In genomic region chr11:28681311-28681710, GRCm38 (mm10) we compare ENCODE assay signal across 28 mouse cellular contexts.
A peak's percentile ranks its signal among the peaks of the same experiment; 100 is the strongest.
DNase-seq lines count a peak whose midpoint lies in the region; ATAC-seq lines count a peak whose summit lies in the region.
"Had no signal": no experiment of that assay in that cellular context is flagged by ENCODE, and none has a peak within 500 bp of the region (broad histone marks: within the 10 kb centered on the region; RNA-seq: fewer than 3 reads in every experiment).

No protein-coding gene starts in this region.

- WGBS in hindbrain, embryonic 11.5 days: 48% methylated on average over 3 of the region's 3 CpGs
- 70% methylated on average over 3 of the region's 3 CpGs for WGBS in hindbrain, embryonic 10.5 days
- 68% methylated on average over 3 of the region's 3 CpGs for WGBS in midbrain, embryonic 12.5 days
- 71% methylated on average over 3 of the region's 3 CpGs for WGBS in midbrain, embryonic 11.5 days
- 53% methylated on average over 3 of the region's 3 CpGs for WGBS in neural tube, embryonic 11.5 days
- 48% methylated on average over 3 of the region's 3 CpGs for WGBS in neural tube, embryonic 15.5 days

- no peak for DNase-seq in hindbrain, embryonic 11.5 days (ENCODE audit: low spot score)
- no peak for DNase-seq in hindbrain, embryonic 10.5 days (ENCODE audit: low spot score)
- DNase-seq in midbrain, embryonic 11.5 days (ENCODE audit: low spot score, missing footprints): no peak
- DNase-seq in neural tube, embryonic 11.5 days (ENCODE audit: low spot score): no peak
- peak; percentile 55 for DNase-seq in retina, embryonic 14.5 days (ENCODE audit: low spot score)
- DNase-seq in urinary bladder, postnatal 4 days (ENCODE audit: low spot score in 2 of 2): no peak
- DNase-seq: adrenal gland, adult 8-10 months; adrenal gland, postnatal 25 days; cerebellum, adult 11-12 months; cerebellum, adult 8-10 months; cerebellum, postnatal 10 days; cerebellum, postnatal 36 days; embryo, embryonic 11 days; gastrocnemius, postnatal 10 days; gastrocnemius, postnatal 36 days; heart, adult 2 months; heart, postnatal 14 days had no signal

- H3K27ac ChIP-seq in hindbrain, embryonic 11.5 days (ENCODE audit: low read depth, low read length): peak overlapping the region; percentile 67
- H3K27ac ChIP-seq in hindbrain, embryonic 10.5 days: no peak overlapping the region
- no peak overlapping the region for H3K27ac ChIP-seq in midbrain, embryonic 12.5 days (replicated peaks)
- no peak overlapping the region for H3K27ac ChIP-seq in midbrain, embryonic 11.5 days (ENCODE audit: low read depth, low read length)
- H3K27ac ChIP-seq in neural tube, embryonic 11.5 days (ENCODE audit: low read depth, low read length): 0 out of 2 replicates have a peak overlapping the region, but pooled peaks have one; percentile 42
- H3K27ac ChIP-seq in neural tube, embryonic 15.5 days (replicated peaks): no peak overlapping the region
- H3K27ac ChIP-seq: embryonic facial prominence, embryonic 10.5 days; embryonic facial prominence, embryonic 13.5 days; forebrain, embryonic 12.5 days; forebrain, embryonic 15.5 days; heart, adult 2 months; heart, embryonic 10.5 days; heart, embryonic 13.5 days had no signal

- no peak overlapping the region for H3K4me2 ChIP-seq in hindbrain, embryonic 11.5 days (replicated peaks; ENCODE audit: low read depth, low read length)
- H3K4me2 ChIP-seq in midbrain, embryonic 12.5 days (replicated peaks): no peak overlapping the region
- H3K4me2 ChIP-seq in midbrain, embryonic 11.5 days: no peak overlapping the region
- H3K4me2 ChIP-seq in neural tube, embryonic 11.5 days (ENCODE audit: low read depth): no peak overlapping the region
- H3K4me2 ChIP-seq in neural tube, embryonic 15.5 days: no peak overlapping the region
- H3K4me2 ChIP-seq: embryonic facial prominence, embryonic 13.5 days; forebrain, embryonic 12.5 days; forebrain, embryonic 15.5 days; heart, embryonic 13.5 days had no signal

- H3K4me1 ChIP-seq in hindbrain, embryonic 11.5 days (replicated peaks; ENCODE audit: control insufficient read depth, insufficient read depth, low read length): no peaks in the 10 kb centered on the region
- peaks cover 15% of the 10 kb centered on the region for H3K4me1 ChIP-seq in hindbrain, embryonic 10.5 days (replicated peaks)
- no peaks in the 10 kb centered on the region for H3K4me1 ChIP-seq in midbrain, embryonic 12.5 days
- H3K4me1 ChIP-seq in midbrain, embryonic 11.5 days (ENCODE audit: control insufficient read depth, insufficient read depth, low read length): peaks cover 5% of the 10 kb centered on the region
- no peaks in the 10 kb centered on the region for H3K4me1 ChIP-seq in neural tube, embryonic 11.5 days (ENCODE audit: control insufficient read depth, insufficient read depth, low read length)
- H3K4me1 ChIP-seq in neural tube, embryonic 15.5 days: no peaks in the 10 kb centered on the region
- H3K4me1 ChIP-seq: embryonic facial prominence, embryonic 13.5 days; forebrain, embryonic 12.5 days; forebrain, embryonic 15.5 days; heart, embryonic 10.5 days; heart, embryonic 13.5 days had no signal

- no peak overlapping the region for H3K9ac ChIP-seq in hindbrain, embryonic 11.5 days (ENCODE audit: low read depth, low read length)
- no peak overlapping the region for H3K9ac ChIP-seq in midbrain, embryonic 12.5 days (replicated peaks)
- no peak overlapping the region for H3K9ac ChIP-seq in midbrain, embryonic 11.5 days (ENCODE audit: low read length)
- H3K9ac ChIP-seq in neural tube, embryonic 11.5 days (ENCODE audit: low read length): no peak overlapping the region
- no peak overlapping the region for H3K9ac ChIP-seq in neural tube, embryonic 15.5 days (replicated peaks)
- H3K9ac ChIP-seq: embryonic facial prominence, embryonic 13.5 days; forebrain, embryonic 12.5 days; forebrain, embryonic 15.5 days; heart, embryonic 13.5 days had no signal

- no peaks in the 10 kb centered on the region for H3K9me3 ChIP-seq in hindbrain, embryonic 11.5 days (ENCODE audit: control insufficient read depth, low read length)
- no peaks in the 10 kb centered on the region for H3K9me3 ChIP-seq in hindbrain, embryonic 10.5 days
- no peaks in the 10 kb centered on the region for H3K9me3 ChIP-seq in midbrain, embryonic 12.5 days
- no peaks in the 10 kb centered on the region for H3K9me3 ChIP-seq in midbrain, embryonic 11.5 days (ENCODE audit: control insufficient read depth, low read length)
- H3K9me3 ChIP-seq in neural tube, embryonic 11.5 days (ENCODE audit: control insufficient read depth, low read length): no peaks in the 10 kb centered on the region
- no peaks in the 10 kb centered on the region for H3K9me3 ChIP-seq in neural tube, embryonic 15.5 days (replicated peaks)
- H3K9me3 ChIP-seq: embryonic facial prominence, embryonic 10.5 days; embryonic facial prominence, embryonic 13.5 days; forebrain, embryonic 12.5 days; forebrain, embryonic 15.5 days; heart, embryonic 10.5 days; heart, embryonic 13.5 days had no signal

- H3K36me3 ChIP-seq in hindbrain, embryonic 11.5 days (ENCODE audit: control insufficient read depth, insufficient read depth, low read length): no peaks in the 10 kb centered on the region
- no peaks in the 10 kb centered on the region for H3K36me3 ChIP-seq in hindbrain, embryonic 10.5 days
- no peaks in the 10 kb centered on the region for H3K36me3 ChIP-seq in midbrain, embryonic 12.5 days
- H3K36me3 ChIP-seq in midbrain, embryonic 11.5 days (ENCODE audit: control insufficient read depth, insufficient read depth, low read length): no peaks in the 10 kb centered on the region
- no peaks in the 10 kb centered on the region for H3K36me3 ChIP-seq in neural tube, embryonic 11.5 days (ENCODE audit: control insufficient read depth, insufficient read depth, low read length)
- H3K36me3 ChIP-seq in neural tube, embryonic 15.5 days: no peaks in the 10 kb centered on the region
- H3K36me3 ChIP-seq: embryonic facial prominence, embryonic 10.5 days; embryonic facial prominence, embryonic 13.5 days; forebrain, embryonic 12.5 days; forebrain, embryonic 15.5 days; heart, embryonic 10.5 days; heart, embryonic 13.5 days had no signal

- H3K4me3 ChIP-seq in hindbrain, embryonic 11.5 days (ENCODE audit: low read depth, low read length): no peak overlapping the region
- H3K4me3 ChIP-seq in hindbrain, embryonic 10.5 days: no peak overlapping the region
- no peak overlapping the region for H3K4me3 ChIP-seq in midbrain, embryonic 12.5 days
- H3K4me3 ChIP-seq in midbrain, embryonic 11.5 days (ENCODE audit: low read depth, low read length): no peak overlapping the region
- H3K4me3 ChIP-seq in neural tube, embryonic 11.5 days (ENCODE audit: low read depth, low read length): no peak overlapping the region
- no peak overlapping the region for H3K4me3 ChIP-seq in neural tube, embryonic 15.5 days (replicated peaks)
- H3K4me3 ChIP-seq: embryonic facial prominence, embryonic 10.5 days; embryonic facial prominence, embryonic 13.5 days; erythroblast, embryonic 14.5 days; forebrain, embryonic 12.5 days; forebrain, embryonic 15.5 days; heart, adult 2 months; heart, embryonic 10.5 days; heart, embryonic 13.5 days had no signal

- no peaks in the 10 kb centered on the region for H3K27me3 ChIP-seq in hindbrain, embryonic 11.5 days (ENCODE audit: control insufficient read depth, insufficient read depth, low read length)
- no peaks in the 10 kb centered on the region for H3K27me3 ChIP-seq in hindbrain, embryonic 10.5 days (ENCODE audit: insufficient read depth, poor library complexity, severe bottlenecking)
- no peaks in the 10 kb centered on the region for H3K27me3 ChIP-seq in midbrain, embryonic 12.5 days
- H3K27me3 ChIP-seq in midbrain, embryonic 11.5 days (ENCODE audit: control insufficient read depth, insufficient read depth, low read length): no peaks in the 10 kb centered on the region
- H3K27me3 ChIP-seq in neural tube, embryonic 11.5 days (ENCODE audit: control insufficient read depth, insufficient read depth, low read length): no peaks in the 10 kb centered on the region
- no peaks in the 10 kb centered on the region for H3K27me3 ChIP-seq in neural tube, embryonic 15.5 days (replicated peaks)
- H3K27me3 ChIP-seq: embryonic facial prominence, embryonic 13.5 days; forebrain, embryonic 12.5 days; forebrain, embryonic 15.5 days; heart, embryonic 13.5 days had no signal

- ATAC-seq in hindbrain, embryonic 11.5 days (ENCODE audit: low FRiP score): 0 out of 2 replicates have a peak, but pooled peaks have one; percentile 30
- peak; percentile 54; the same call in 1 of the 2 replicates for ATAC-seq in midbrain, embryonic 12.5 days (ENCODE audit: low FRiP score, low read depth)
- ATAC-seq in midbrain, embryonic 11.5 days (ENCODE audit: low FRiP score): no peak
- no peak for ATAC-seq in neural tube, embryonic 11.5 days (ENCODE audit: insufficient read depth, low FRiP score, low TSS enrichment)
- no peak for ATAC-seq in neural tube, embryonic 15.5 days (ENCODE audit: low FRiP score)
- ATAC-seq: activated CD4-positive, CD25-positive, alpha-beta regulatory T cell, adult 4 months; forebrain, embryonic 15.5 days; inflammation-experienced regulatory T-cells, adult 6 months had no signal

Comparison
In these comparisons a context has a peak if more than half of its experiments do, and no peak if none do; other contexts are left out.
1. ATAC-seq: peak in hindbrain, embryonic 11.5 days (single experiment) and midbrain, embryonic 12.5 days (single experiment); none in midbrain, embryonic 11.5 days (single experiment), neural tube, embryonic 11.5 days (single experiment) and neural tube, embryonic 15.5 days (single experiment).
2. H3K27ac ChIP-seq: peak in hindbrain, embryonic 11.5 days (single experiment) and neural tube, embryonic 11.5 days (single experiment); none in hindbrain, embryonic 10.5 days (single experiment), midbrain, embryonic 12.5 days (single experiment), midbrain, embryonic 11.5 days (single experiment) and neural tube, embryonic 15.5 days (single experiment).